Mouse (Mus musculus) neural tube, embryonic 14.5 days (tissue): ENCODE results near the gene Fxyd1. TPM values are rescaled to one million over a fixed set of nuclear protein-coding genes. Genes with fewer than 3 reads are reported as not detected.

Experiments
- ATAC-seq: fragments of 200-750 bp; cut with Nextera tagmentation; 2 replicates; pipeline ENCODE4 v1.8.0; 2017; ENCODE audit warnings: low read depth, mild to moderate bottlenecking, moderate TSS enrichment, moderate library complexity
- H3K27ac ChIP-seq: fragments of 300-500 bp; sonication (generic); 2 replicates; pipeline ENCODE4 v1.5.1; 2014; ENCODE audit warnings: low read depth, mild to moderate bottlenecking, control low read depth, low read length, moderate library complexity, mixed read lengths
- H3K27me3 ChIP-seq: fragments of 300-500 bp; sonication (generic); 2 replicates; pipeline ENCODE4 v1.6.1; 2014; ENCODE audit warnings: low read length; ENCODE audit not compliant: control insufficient read depth, insufficient read depth
- H3K36me3 ChIP-seq: fragments of 300-500 bp; sonication (generic); 2 replicates; pipeline ENCODE4 v1.6.1; 2014; ENCODE audit warnings: low read length, mixed read lengths; ENCODE audit not compliant: control insufficient read depth, insufficient read depth
- H3K4me1 ChIP-seq: fragments of 300-500 bp; sonication (generic); 2 replicates; pipeline ENCODE4 v1.6.1; 2014; ENCODE audit warnings: low read length; ENCODE audit not compliant: control insufficient read depth, insufficient read depth
- H3K4me2 ChIP-seq: fragments of 300-500 bp; sonication (generic); 2 replicates; pipeline ENCODE4 v1.6.1; 2014; ENCODE audit warnings: mild to moderate bottlenecking, low read depth, low read length, control low read depth
- H3K4me3 ChIP-seq: fragments of 300-500 bp; sonication (generic); 2 replicates; pipeline ENCODE4 v1.5.1; 2014; ENCODE audit warnings: low read depth, low read length, control low read depth, mixed read lengths
- H3K9ac ChIP-seq: fragments of 300-500 bp; sonication (generic); replicated peaks from 2 replicates; pipeline ENCODE4 v1.6.1; 2014; ENCODE audit warnings: low read depth, mild to moderate bottlenecking, control low read depth, low read length, mixed read lengths
- H3K9me3 ChIP-seq: fragments of 300-500 bp; sonication (generic); 2 replicates; pipeline ENCODE4 v1.6.1; 2016; ENCODE audit warnings: low read length; ENCODE audit not compliant: control insufficient read depth
- WGBS: fragments of 180-500 bp; shearing (Covaris S2); extraction: QIAGEN DNeasy Blood & Tissue Kit; methylation state at CpG from one replicate; pipeline ENCODE4 v1.1.7; 2014; 5-methylcytosine and 5-hydroxymethylcytosine counted together
- polyA plus RNA-seq: library from polyadenylated mRNA; unstranded; fragments of >200 nt; fragmentation: Nextera tagmentation; extraction: Ambion mirVana; gene quantifications from 2 replicates; pipeline ENCODE4 v1.2.1, GENCODE M21; 2014

The Fxyd1 gene
- polyA plus RNA-seq, 1 experiment from 2014 or later: 9.6 TPM

DNA sequence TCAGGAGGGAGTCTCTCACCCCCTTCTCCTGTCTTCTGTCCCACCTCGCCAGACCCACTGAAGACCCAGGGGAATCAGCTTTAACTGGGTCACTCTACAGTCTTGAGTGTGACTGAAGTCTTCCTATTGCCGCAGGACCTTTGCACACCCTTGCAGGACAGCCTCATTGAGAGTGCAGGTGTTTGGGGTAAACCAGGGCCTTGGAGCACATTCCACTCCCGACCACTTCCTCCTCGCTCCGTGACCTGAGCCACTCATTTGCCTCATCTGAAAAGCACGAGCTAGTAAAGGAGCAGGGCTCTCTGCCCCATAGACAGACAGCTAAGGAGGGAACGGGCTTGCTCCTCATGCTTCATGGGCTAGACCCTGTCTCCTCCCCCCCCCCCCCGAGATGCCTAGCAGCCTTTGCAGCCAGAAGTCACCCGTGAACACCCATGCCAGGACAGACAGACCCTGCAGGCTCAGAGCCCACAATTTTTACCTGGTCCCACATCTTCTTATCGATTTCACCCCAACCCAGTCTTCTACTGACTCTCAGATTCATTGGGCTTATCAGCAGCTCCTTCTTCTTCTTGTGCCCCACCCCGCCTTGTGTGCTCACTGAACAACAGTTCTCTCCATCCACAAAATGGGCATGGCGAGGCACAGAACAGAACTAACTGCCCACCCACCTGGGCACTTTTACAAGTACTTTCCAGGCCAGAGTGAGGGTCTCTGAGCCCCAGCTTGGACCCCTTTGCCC is 16.5 kb downstream of the Fxyd1 start:
- H3K4me1 ChIP-seq: no peaks in the 10 kb centered on the region
- no peak overlapping the region for H3K9ac ChIP-seq
- no peaks in the 10 kb centered on the region for H3K9me3 ChIP-seq
- H3K27ac ChIP-seq: no peak overlapping the region
- ATAC-seq: no peak
- WGBS: 82% methylated on average over 12 of the region's 12 CpGs
- no peaks in the 10 kb centered on the region for H3K36me3 ChIP-seq
- H3K4me3 ChIP-seq: no peak overlapping the region
- H3K27me3 ChIP-seq: peaks cover 13% of the 10 kb centered on the region
- H3K4me2 ChIP-seq: no peak overlapping the region

- Histone ChIP-seq H3K9ac (no peak overlapping the region), H3K4me2 (no peak overlapping the region), H3K27ac (no peak overlapping the region), H3K4me3 (no peak overlapping the region), H3K4me1 (no peaks in the 10 kb centered on the region), H3K36me3 (no peaks in the 10 kb centered on the region), H3K9me3 (no peaks in the 10 kb centered on the region), H3K27me3 (peaks cover 9% of the 10 kb centered on the region; the same call in 1 of the 2 replicates)
- 82% methylated on average over 4 of the region's 4 CpGs for WGBS
- ATAC-seq: no peak
These were observed 18.0 kb downstream of the Fxyd1 start for GRCm38 (mm10) chr7:31039011-31039410.

DNA sequence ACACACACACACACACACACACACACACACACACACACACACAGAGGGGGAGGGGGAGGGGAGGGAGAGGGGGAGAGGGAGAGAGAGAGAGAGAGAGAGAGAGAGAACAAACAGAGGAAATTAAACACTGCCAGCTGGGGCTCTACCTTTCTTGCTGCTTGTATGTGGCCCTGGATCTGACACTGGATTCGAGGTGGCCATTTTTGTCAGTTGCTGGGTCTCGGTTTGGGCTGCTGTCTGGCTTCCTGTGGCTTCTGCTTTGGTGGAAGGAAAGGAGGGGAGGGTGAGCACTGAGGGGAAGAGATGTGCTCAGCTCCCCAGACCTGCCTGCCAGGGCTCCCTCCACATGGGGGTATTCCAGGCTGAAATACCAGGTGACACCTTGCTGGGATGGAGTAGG is 19.3 kb downstream of the Fxyd1 start:
- no peak overlapping the region for H3K9ac ChIP-seq
- H3K27me3 ChIP-seq: peaks cover 7% of the 10 kb centered on the region; the same call in 1 of the 2 replicates
- no peak for ATAC-seq
- no peak overlapping the region for H3K27ac ChIP-seq
- H3K9me3 ChIP-seq: no peaks in the 10 kb centered on the region
- WGBS: 68% methylated on average over 2 of the region's 2 CpGs
- H3K36me3 ChIP-seq: no peaks in the 10 kb centered on the region
- no peaks in the 10 kb centered on the region for H3K4me1 ChIP-seq
- H3K4me2 ChIP-seq: no peak overlapping the region
- H3K4me3 ChIP-seq: no peak overlapping the region

DNA sequence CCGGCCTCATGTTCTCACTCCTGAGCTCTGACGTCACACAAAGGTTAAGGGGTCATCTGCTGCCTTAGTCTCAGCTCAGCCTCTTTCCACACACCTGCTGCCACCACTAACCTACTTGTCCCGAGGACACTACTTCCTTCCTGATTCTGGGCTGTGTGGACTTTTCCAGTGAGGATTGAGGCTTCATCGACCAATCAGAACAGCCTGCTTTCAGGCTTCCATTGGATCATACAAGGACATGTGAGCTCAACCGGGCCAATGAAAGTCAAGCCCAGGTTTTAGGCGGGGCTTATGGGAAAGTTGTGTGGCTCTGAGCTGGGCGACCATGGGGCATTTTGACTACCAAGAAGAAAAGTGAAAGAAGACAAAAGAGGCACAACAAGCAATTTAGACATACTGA is 20.1 kb downstream of the Fxyd1 start:
- Histone ChIP-seq H3K4me1 (no peaks in the 10 kb centered on the region), H3K4me2 (no peak overlapping the region), H3K27ac (no peak overlapping the region), H3K36me3 (no peaks in the 10 kb centered on the region), H3K9ac (no peak overlapping the region), H3K9me3 (no peaks in the 10 kb centered on the region), H3K27me3 (peaks cover 6% of the 10 kb centered on the region; the same call in 1 of the 2 replicates), H3K4me3 (no peak overlapping the region)
- WGBS: 87% methylated on average over 7 of the region's 7 CpGs
- ATAC-seq: no peak

- H3K27ac ChIP-seq: no peak overlapping the region
- no peak overlapping the region for H3K4me2 ChIP-seq
- no peak for ATAC-seq
- no peaks in the 10 kb centered on the region for H3K9me3 ChIP-seq
- 78% methylated on average over 11 of the region's 11 CpGs for WGBS
- no peaks in the 10 kb centered on the region for H3K36me3 ChIP-seq
- H3K4me3 ChIP-seq: no peak overlapping the region
- no peak overlapping the region for H3K9ac ChIP-seq
- H3K27me3 ChIP-seq: no peaks in the 10 kb centered on the region
- H3K4me1 ChIP-seq: no peaks in the 10 kb centered on the region
These were observed 21.7 kb downstream of the Fxyd1 start for GRCm38 (mm10) chr7:31035291-31035690.

DNA sequence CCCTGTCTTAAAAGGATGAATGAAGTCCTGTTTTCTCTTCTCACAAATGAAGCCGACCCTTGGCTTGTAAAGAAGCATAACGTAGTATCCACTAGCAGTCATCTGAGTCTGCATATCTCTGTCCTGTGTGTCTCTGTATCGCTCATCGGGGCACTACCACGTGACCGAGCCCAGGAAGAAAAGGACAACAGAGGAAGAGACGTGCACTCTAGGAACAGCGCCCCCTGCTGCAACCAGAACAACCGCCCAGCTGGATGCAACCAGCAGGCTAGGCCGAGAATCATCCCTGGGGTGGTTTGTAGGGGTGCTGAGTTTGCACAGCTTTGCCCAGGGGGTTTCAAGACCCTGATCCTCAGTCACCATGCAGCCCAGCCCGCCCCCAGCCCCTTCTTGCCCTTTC is 22.2 kb downstream of the Fxyd1 start:
- Histone ChIP-seq H3K27ac (no peak overlapping the region), H3K4me2 (no peak overlapping the region), H3K9me3 (no peaks in the 10 kb centered on the region), H3K4me3 (no peak overlapping the region), H3K9ac (no peak overlapping the region), H3K36me3 (no peaks in the 10 kb centered on the region), H3K27me3 (no peaks in the 10 kb centered on the region), H3K4me1 (no peaks in the 10 kb centered on the region)
- no peak for ATAC-seq
- WGBS: 64% methylated on average over 11 of the region's 11 CpGs

DNA sequence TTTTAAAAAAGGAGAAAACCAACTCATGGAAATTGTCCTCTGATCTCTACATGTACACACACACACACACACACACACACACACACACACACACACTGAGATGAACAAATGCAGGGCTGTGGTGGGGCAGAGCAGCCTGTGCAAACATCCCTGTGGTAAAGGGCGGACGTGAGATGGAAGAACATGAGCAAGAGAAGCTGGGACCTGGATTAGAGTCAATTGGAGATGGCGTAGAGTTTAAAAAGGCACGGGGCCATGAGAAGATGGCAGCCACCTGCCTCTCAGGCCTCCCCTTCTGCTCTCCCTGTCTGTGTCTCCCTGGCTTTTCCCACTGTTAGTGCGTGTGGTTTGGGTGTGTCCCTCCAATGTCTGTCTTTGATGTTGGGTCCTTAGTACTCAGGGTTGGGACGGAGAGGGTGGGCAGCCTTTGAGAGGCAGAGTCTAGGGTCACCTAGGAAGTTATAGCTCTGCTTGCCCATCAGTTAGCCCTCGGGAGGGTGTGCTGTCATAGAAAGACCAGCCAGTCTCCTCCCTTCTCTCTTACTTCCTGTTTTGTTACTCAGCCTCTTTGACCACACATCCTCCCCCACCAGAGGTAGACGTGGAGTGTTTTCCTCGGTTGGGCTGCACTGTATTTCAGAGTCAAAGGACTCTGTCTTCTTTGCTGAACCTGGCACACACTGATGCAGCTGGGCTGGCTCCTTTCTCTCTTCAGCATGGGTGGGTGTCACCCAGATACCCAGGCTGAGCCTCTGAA is 23.4 kb downstream of the Fxyd1 start:
- Histone ChIP-seq H3K4me3 (no peak overlapping the region), H3K36me3 (no peaks in the 10 kb centered on the region), H3K9me3 (no peaks in the 10 kb centered on the region), H3K9ac (no peak overlapping the region), H3K27ac (no peak overlapping the region), H3K27me3 (no peaks in the 10 kb centered on the region), H3K4me1 (no peaks in the 10 kb centered on the region), H3K4me2 (no peak overlapping the region)
- WGBS: 74% methylated on average over 9 of the region's 9 CpGs
- ATAC-seq: no peak

DNA sequence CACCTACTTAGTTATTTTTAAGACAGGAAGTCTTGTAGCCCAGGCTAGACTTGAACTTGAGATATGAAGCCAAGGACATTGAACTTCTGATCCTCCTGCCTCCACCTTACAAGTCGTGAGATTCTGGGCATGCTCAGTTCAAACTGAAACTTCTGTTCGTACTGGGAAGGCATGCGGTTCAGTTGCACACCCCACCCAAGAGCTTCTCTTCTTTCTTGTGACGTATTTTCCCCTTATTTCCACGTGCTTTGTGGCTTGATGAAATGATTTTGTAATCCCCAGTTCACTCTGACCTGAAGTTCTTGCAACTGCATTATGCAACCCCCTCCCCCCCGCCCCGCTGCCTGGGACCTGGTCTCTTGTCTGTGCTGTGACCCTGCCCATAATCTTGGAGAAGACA is 25.3 kb downstream of the Fxyd1 start:
- no peak overlapping the region for H3K4me2 ChIP-seq
- H3K9me3 ChIP-seq: no peaks in the 10 kb centered on the region
- no peak overlapping the region for H3K4me3 ChIP-seq
- H3K36me3 ChIP-seq: no peaks in the 10 kb centered on the region
- H3K9ac ChIP-seq: no peak overlapping the region
- WGBS: 89% methylated on average over 7 of the region's 7 CpGs
- ATAC-seq: no peak
- no peaks in the 10 kb centered on the region for H3K4me1 ChIP-seq
- H3K27ac ChIP-seq: no peak overlapping the region
- H3K27me3 ChIP-seq: no peaks in the 10 kb centered on the region

DNA sequence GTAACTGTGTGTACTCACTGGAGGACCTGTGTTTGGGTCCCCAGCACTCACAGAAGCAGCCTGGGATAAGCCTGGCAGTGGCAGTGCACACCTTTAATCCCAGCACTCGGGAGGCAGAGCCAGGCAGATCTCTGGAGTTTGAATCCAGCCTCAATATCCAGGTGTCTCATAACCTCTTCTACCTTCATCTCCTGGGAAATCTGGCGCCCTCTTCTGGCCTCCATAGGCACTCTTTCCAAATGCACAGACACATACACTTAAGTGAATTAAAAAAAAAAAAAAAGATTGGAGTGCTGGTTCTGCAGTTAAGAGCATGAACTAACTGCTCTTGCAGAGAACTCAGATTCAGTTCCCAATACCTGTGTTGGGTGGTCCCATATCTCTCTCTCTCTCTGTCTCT is 26.3 kb downstream of the Fxyd1 start:
- Histone ChIP-seq H3K36me3 (no peaks in the 10 kb centered on the region), H3K4me3 (no peak overlapping the region), H3K9me3 (no peaks in the 10 kb centered on the region), H3K27ac (no peak overlapping the region), H3K27me3 (no peaks in the 10 kb centered on the region), H3K4me1 (no peaks in the 10 kb centered on the region), H3K9ac (no peak overlapping the region), H3K4me2 (no peak overlapping the region)
- ATAC-seq: no peak
- WGBS: 81% methylated on average over 2 of the region's 2 CpGs
